Mouse (Mus musculus) liver, embryonic 14.5 days (tissue): ENCODE measurements around the gene Hdac9. TPM values are rescaled to one million over a fixed set of nuclear protein-coding genes. Genes with fewer than 3 reads are reported as not detected.

ENCODE experiments used
- ATAC-seq: fragments of 200-750 bp; cut with Nextera tagmentation; 2 replicates; pipeline ENCODE4 v1.8.0; 2017; ENCODE audit warnings: moderate number of reproducible peaks, mild to moderate bottlenecking, moderate library complexity; ENCODE audit not compliant: insufficient read depth
- DNase-seq, 3 experiments: peaks; one replicate each; pipeline ENCODE4 v3.0.0-alpha.2; 2012 to 2013; ENCODE audit warnings: low read depth in 3 of 3, low spot score in 3 of 3
- H3K27ac ChIP-seq: fragments of 300-500 bp; sonication (generic); 2 replicates; pipeline ENCODE4 v1.5.1; 2014; ENCODE audit warnings: moderate library complexity, mild to moderate bottlenecking, control low read depth, inconsistent platforms
- H3K27me3 ChIP-seq: fragments of 300-500 bp; sonication (generic); 2 replicates; pipeline ENCODE4 v1.6.1; 2014; ENCODE audit warnings: mild to moderate bottlenecking, low read length, moderate library complexity; ENCODE audit not compliant: control insufficient read depth, insufficient read depth
- H3K36me3 ChIP-seq: fragments of 300-500 bp; sonication (generic); replicated peaks from 2 replicates; pipeline ENCODE4 v1.6.1; 2014; ENCODE audit warnings: low read depth; ENCODE audit not compliant: control insufficient read depth, insufficient read depth
- H3K4me1 ChIP-seq, 2 experiments: fragments of 200-500 bp in 1 of 2; fragments of 300-500 bp in 1 of 2; sonication (generic) in 1 of 2; replicated peaks; 2 replicates each; pipeline ENCODE4 v1.6.1; 2012 to 2014; ENCODE audit warnings: antibody characterized with exemption in 1 of 2, inconsistent platforms in 1 of 2, low read length in 1 of 2; ENCODE audit not compliant: control insufficient read depth in 2 of 2, insufficient read depth in 2 of 2
- H3K4me2 ChIP-seq: fragments of 300-500 bp; sonication (generic); 2 replicates; pipeline ENCODE4 v1.6.1; 2014; ENCODE audit warnings: low read depth, mild to moderate bottlenecking, control low read depth, moderate library complexity
- H3K4me3 ChIP-seq, 2 experiments: fragments of 200-500 bp in 1 of 2; fragments of 300-500 bp in 1 of 2; sonication (generic) in 1 of 2; 2 replicates each; pipeline ENCODE4 v1.5.1; 2012 to 2014; ENCODE audit warnings: low read depth in 2 of 2, low read length in 2 of 2, mild to moderate bottlenecking in 2 of 2, control low read depth in 1 of 2, inconsistent platforms in 1 of 2, moderate library complexity in 1 of 2; ENCODE audit not compliant: insufficient read depth in 1 of 2
- H3K9ac ChIP-seq: fragments of 300-500 bp; sonication (generic); replicated peaks from 2 replicates; pipeline ENCODE4 v1.6.1; 2014; ENCODE audit warnings: mild to moderate bottlenecking, control low read depth, moderate library complexity
- H3K9me3 ChIP-seq: fragments of 300-500 bp; sonication (generic); 2 replicates; pipeline ENCODE4 v1.6.1; 2016; ENCODE audit warnings: low read length, mixed read lengths; ENCODE audit not compliant: control insufficient read depth
- CTCF ChIP-seq: IDR thresholded peaks from 2 replicates; pipeline ENCODE4 v1.5.1; 2016; ENCODE audit warnings: antibody characterized with exemption, low read depth, control low read depth
- EP300 ChIP-seq: IDR thresholded peaks from 2 replicates; pipeline ENCODE4 v1.6.1; 2016; ENCODE audit warnings: antibody characterized with exemption, low read depth
- WGBS: fragments of 180-500 bp; shearing (Covaris S2); extraction: QIAGEN DNeasy Blood & Tissue Kit; methylation state at CpG from one replicate; pipeline ENCODE4 v1.1.7; 2014; ENCODE audit not compliant: insufficient replicate concordance; 5-methylcytosine and 5-hydroxymethylcytosine counted together
- polyA plus RNA-seq, 2 experiments: library from polyadenylated mRNA; depleted of rRNA in 1 of 2; stranded (reverse) in 1 of 2; unstranded in 1 of 2; fragments of >200 nt; fragmentation: Nextera tagmentation in 1 of 2; extraction: Ambion mirVana in 1 of 2; gene quantifications; 2 replicates each; pipeline versions ENCODE4 v1.2.1 to v1.2.3; 2012 to 2014

The Hdac9 gene
- polyA plus RNA-seq, 2 experiments: 1.3 to 1.4 TPM

DNA sequence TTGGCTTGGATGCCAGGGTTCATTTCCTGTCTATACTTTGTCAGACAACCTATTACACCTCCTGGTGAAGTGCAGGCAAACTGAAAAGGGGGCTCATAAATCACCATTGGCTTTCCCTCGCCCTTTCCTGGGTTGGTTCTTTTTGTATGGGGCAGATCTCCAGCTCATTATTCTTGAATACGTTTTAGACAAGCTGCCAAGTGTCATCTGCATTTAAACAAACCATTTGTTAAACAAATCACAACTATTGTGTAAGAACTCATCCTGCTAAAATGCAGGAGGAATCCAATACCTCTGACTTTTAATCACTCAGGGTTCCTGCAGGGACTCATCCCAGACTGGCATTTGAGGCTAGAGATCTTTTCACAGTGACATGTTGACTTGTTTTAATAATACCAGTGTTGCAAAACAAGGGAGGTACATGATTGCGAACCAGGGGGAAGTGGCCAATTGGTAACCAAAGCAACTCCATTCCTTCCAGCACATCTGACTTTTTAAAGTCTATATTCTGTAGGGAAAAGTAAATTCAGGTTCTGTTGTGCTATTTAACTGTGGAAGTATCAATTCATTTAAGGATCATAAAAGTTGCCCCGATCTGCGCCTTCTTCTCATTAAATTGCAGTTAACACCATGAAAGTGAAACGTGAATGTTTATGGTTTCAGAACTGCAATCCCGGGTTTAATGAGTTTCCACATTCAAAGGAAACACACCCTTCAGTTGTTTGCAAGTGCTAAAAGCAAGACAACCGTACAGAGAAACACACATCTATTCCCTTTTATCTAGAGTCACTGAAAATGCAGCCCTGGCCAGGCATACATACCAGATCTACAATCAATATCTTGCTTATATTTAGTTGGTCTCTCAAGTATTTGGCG lies 696.6 kb downstream of the Hdac9 start:
- ATAC-seq (no peak), DNase-seq (no peak)
- Histone ChIP-seq H3K4me1 (no peaks in the 10 kb centered on the region), H3K9ac (no peak overlapping the region), H3K9me3 (no peaks in the 10 kb centered on the region), H3K27me3 (no peaks in the 10 kb centered on the region), H3K27ac (no peak overlapping the region), H3K4me3 (no peak overlapping the region), H3K36me3 (no peaks in the 10 kb centered on the region), H3K4me2 (no peak overlapping the region)
- TF ChIP-seq CTCF: no peak
- TF ChIP-seq EP300: no peak
- WGBS: 45% methylated on average over 9 of the region's 9 CpGs

DNA sequence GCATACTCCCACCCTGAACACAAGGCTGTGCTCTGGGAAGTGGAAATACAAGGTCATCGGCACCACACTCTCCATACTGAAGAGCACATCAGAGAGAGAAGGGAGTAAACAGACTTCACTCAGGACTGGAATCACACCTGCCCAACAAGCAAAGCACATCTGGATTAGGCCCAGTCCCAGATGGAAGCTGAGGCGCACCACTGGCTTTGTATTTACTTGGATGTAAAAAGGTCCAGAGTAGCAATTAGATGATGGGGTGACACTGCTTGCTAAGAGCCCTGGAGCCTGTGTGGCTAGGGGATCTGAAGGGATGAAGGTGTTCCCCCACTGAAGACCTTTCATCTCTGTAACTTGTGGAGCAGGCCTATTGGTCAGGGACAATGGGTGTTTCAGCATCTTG lies 698.3 kb downstream of the Hdac9 start:
- H3K9me3 ChIP-seq: no peaks in the 10 kb centered on the region
- 65% methylated on average over 2 of the region's 2 CpGs for WGBS
- DNase-seq (no peak), ATAC-seq (no peak)
- TF ChIP-seq EP300: no peak
- TF ChIP-seq CTCF: no peak
- H3K27me3 ChIP-seq: no peaks in the 10 kb centered on the region
- no peaks in the 10 kb centered on the region for H3K4me1 ChIP-seq
- no peak overlapping the region for H3K4me3 ChIP-seq
- no peak overlapping the region for H3K4me2 ChIP-seq
- H3K36me3 ChIP-seq: no peaks in the 10 kb centered on the region
- H3K9ac ChIP-seq: no peak overlapping the region
- H3K27ac ChIP-seq: no peak overlapping the region

DNA sequence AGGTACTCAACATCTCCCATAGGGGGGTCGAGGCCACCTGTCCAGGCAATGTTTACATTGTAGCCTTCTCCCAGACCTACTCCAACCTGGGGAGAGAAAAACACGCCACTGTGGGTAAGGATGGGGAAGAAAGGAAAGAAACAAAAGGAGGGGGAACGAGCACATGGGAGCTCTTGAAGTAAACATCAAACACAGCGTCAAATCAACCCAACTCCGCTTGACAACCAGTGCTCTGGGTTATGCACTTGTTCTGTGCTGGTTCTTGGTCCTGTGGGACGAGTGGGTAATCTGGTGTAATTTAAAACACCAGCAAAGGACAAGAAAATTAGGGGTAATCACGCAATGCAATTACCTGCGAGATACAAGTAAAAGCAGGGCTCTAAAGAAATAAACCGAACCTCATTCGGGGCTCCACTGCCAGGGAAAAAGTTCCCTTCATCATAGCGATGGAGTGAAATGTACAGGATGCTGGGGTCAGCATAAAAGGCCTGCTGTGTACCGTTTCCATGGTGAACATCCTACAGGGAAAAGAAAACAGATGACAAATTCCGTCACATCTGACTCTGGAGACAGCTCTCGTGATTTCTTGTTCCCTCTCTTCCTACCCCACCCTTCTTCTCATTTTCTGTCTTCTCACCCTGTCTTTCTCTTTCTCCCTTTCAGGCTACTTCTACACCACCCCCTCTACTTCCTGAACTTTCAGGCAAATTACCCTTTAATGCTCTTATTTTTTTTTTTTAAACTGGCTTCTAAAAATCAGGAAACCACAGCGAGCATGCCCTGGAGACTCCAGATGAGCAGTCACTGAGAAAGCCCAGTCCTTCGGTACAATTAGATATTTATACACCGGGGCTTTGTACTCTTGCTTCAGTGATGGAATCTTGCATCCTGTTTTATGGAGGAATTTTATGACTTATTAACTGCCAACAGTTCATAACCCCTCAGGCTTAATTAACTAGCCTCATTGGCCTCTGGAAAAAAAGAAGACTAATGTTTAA lies 701.6 kb downstream of the Hdac9 start:
- Histone ChIP-seq H3K4me3 (no peak overlapping the region), H3K36me3 (no peaks in the 10 kb centered on the region), H3K9me3 (no peaks in the 10 kb centered on the region), H3K27ac (no peak overlapping the region), H3K27me3 (no peaks in the 10 kb centered on the region), H3K4me2 (no peak overlapping the region), H3K9ac (no peak overlapping the region), H3K4me1 (no peaks in the 10 kb centered on the region)
- ATAC-seq: no peak
- DNase-seq: no peak
- TF ChIP-seq EP300 (no peak), CTCF (no peak)
- 43% methylated on average over 17 of the region's 17 CpGs for WGBS

DNA sequence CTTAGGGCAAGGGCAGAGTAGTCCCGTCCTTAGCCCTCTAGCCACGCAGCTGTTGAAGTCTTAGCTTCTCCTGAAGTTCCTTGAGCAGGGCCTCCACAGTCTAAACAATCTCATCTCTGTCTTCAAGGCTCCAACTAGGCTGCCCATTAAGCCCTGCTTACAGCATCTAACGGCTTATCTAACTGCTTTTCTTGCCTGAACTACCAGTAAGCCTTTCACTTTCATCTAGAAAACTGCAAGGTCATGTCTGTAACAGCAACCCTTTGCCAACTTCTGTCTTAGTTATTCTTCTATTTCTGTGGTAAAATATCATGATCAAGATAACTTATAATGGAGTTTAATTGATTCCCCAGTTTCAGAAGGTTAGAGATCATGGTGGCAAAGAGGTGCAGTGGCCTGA lies 704.7 kb downstream of the Hdac9 start:
- DNase-seq (no peak), ATAC-seq (no peak)
- Histone ChIP-seq H3K27ac (no peak overlapping the region), H3K9ac (no peak overlapping the region), H3K27me3 (no peaks in the 10 kb centered on the region), H3K36me3 (no peaks in the 10 kb centered on the region), H3K4me2 (no peak overlapping the region), H3K4me3 (no peak overlapping the region), H3K9me3 (no peaks in the 10 kb centered on the region), H3K4me1 (no peaks in the 10 kb centered on the region)
- TF ChIP-seq CTCF: no peak
- TF ChIP-seq EP300: no peak
- WGBS: 32% methylated on average over 3 of the region's 3 CpGs

DNA sequence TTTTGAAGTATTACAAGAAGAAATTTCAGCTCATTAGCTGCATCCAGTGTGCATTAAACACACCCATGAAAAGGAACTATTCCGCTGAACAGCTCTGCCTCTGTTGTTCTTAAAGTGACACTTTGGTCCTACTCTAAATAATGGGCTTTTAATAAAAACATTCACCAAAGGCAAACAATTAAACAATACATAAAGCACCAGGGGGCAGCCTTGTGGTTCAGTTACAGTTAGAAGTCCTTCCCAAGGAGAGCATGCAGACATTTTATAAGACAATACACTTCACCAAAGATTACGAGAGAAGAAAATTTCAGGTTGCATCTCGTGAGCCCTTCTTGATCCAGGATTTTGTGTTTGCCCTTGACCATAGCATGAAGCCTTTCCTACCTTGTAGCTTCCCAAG lies 715.4 kb downstream of the Hdac9 start:
- H3K4me1 ChIP-seq: no peaks in the 10 kb centered on the region
- no peaks in the 10 kb centered on the region for H3K9me3 ChIP-seq
- H3K27me3 ChIP-seq: no peaks in the 10 kb centered on the region
- WGBS: 74% methylated on average over 3 of the region's 3 CpGs
- ATAC-seq (no peak), DNase-seq (no peak)
- TF ChIP-seq CTCF (no peak), EP300 (no peak)
- no peak overlapping the region for H3K27ac ChIP-seq
- no peaks in the 10 kb centered on the region for H3K36me3 ChIP-seq
- no peak overlapping the region for H3K9ac ChIP-seq
- no peak overlapping the region for H3K4me3 ChIP-seq
- H3K4me2 ChIP-seq: no peak overlapping the region
